Mouse (Mus musculus) adipocyte (in vitro differentiated cells): ENCODE data around the gene Alg11.
A peak's percentile ranks its signal among the peaks of the same experiment; 100 is the strongest.

ENCODE experiments used
- DNase-seq: peaks from one replicate; pipeline ENCODE4 v3.0.0-alpha.2; 2016; ENCODE audit warnings: low spot score

Alg11 gene

GRCm38 (mm10) chr8:22061126-22061525, 605 bp downstream of the Alg11 start:
- DNase-seq = peak; percentile 59

DNA sequence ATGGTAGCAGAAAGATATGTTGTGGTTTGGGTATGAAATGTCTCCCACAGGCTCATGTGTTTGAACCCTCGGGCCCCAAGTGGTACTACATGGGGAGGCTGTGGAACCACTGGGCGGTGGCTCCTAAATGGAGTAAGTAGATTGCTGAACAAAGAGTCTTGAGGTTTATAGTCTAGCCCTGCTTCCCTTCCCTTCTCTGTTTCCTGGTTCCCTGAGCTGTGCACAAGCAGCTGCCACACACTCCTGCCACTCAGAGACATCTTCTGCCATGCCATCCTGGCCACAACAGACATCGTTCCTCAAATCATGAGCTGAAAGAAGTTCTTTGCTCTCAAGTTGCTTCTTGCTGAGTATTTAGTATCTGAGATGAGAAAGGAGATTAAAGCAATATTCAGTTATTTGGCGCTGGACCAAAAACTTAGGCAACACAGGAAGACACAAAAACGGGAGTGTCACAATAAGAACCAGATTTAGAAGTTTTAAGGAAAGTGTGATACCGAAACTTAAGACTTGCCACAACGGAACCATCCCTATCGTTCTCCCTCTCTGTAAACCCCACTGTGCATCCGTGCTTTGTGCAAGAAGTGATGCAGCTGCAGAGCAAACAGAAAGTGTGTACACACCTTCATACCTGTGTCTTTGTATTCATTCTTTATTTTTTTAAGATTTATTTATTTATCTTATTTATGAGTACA, 18.9 kb downstream of the Alg11 start:
- no peak for DNase-seq

GRCm38 (mm10) chr8:22089226-22089625, 28.7 kb downstream of the Alg11 start:
- DNase-seq = no peak

- DNase-seq = peak; percentile 32
These were observed 31.0 kb downstream of the Alg11 start for GRCm38 (mm10) chr8:22091568-22091967.

- DNase-seq = no peak
These were observed 46.5 kb downstream of the Alg11 start for GRCm38 (mm10) chr8:22107020-22107419.
